Mouse (Mus musculus): ENCODE data around the gene Cenpn. TPM values are rescaled to one million over a fixed set of nuclear protein-coding genes. Genes with fewer than 3 reads are reported as not detected.

Cenpn gene
- total RNA-seq (2021) = under 1 TPM; 0.37 to 0.89 TPM
- 0.74 and 1.3 TPM in 2 replicates for polyA plus RNA-seq (2012; rRNA removed)
- long read RNA-seq = 0 reads

DNA sequence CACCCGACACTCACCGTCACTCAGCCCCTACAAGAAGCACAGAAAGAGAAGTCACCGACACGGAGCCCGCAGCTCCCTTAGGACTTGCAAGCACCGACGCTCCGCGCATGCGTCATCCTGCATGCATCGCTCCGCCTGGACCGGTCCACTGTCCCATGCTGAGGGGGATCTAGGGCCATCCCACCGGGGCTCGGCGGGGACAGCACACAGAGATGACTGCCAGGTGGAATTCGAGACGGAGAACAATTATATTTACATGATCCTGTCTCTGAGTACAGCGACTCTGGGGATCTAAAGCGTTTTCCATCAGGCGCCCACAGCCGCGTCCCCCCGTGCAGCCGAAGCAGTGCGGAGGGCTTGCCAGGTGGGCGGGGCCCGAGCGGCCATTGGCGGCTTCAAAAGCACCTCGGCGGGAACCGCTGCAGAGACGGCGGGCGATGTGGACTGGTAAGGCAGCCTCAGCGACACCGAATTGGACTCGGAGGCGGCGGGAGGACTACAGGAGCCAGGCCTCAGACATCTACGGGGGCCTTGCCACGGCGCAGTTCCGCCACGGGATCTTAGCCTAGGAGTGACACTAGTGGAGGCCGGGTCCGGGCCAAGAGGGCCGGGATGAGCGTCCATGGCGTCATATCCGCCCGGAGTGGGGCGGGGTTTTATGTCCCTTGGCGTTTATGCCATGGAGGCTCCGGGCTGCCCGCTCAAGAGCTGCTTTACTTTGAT lies at the start of gene Cenpn, which contains the start of gene Cmc2:
TSS of gene Cenpn (plus strand) at position 394 of the 723 bp plus-strand sequence.
TSS of gene Cmc2 (minus strand) at position 119 of the 723 bp plus-strand sequence.
- peak within 1 kb of the TSS; percentile 89 for H3K4me3 ChIP-seq
- WGBS = under 1% methylated on average over 57 of the region's 57 CpGs
- no peaks in the 10 kb centered on the region for H3K36me3 ChIP-seq (ENCODE audit: control insufficient read depth, insufficient read depth, low read length)
- peaks cover 3% of the 10 kb centered on the region for H3K4me1 ChIP-seq (ENCODE audit: control insufficient read depth, insufficient read depth, low read length)
- H3K27ac ChIP-seq = peak within 1 kb of the TSS; percentile 92
- H3K79me2 ChIP-seq (replicated peaks; ENCODE audit: control insufficient read depth, insufficient read depth, low read length) = 0 out of 2 replicates have a peak, but pooled peaks cover 1% of the 10 kb centered on the region
- intact Hi-C loops (cut with DNase I) = loop anchor here (1.0 to 5.0 kb wide), 4 partner anchors 22 to 236 kb away; partner anchors contain the start of genes Atmin, Gan and Gcsh
- DNase-seq = peak; percentile 94
- H3K9ac ChIP-seq (ENCODE audit: low read depth, low read length) = peak within 1 kb of the TSS; percentile 77
- H3K27me3 ChIP-seq (ENCODE audit: control insufficient read depth, insufficient read depth, low read length) = no peaks in the 10 kb centered on the region
- TF ChIP-seq CTCF (IDR thresholded peaks at IDR 0.05) (peak; percentile 7; the same call in 1 of the 2 replicates), POLR2A (IDR thresholded peaks at IDR 0.05; ENCODE audit: insufficient read depth, low read depth, low read length) (peak; percentile 99), EP300 (IDR thresholded peaks at IDR 0.05; ENCODE audit: insufficient read depth, low read depth, low read length) (peak; percentile 35; the same call in 1 of the 2 replicates)

DNA sequence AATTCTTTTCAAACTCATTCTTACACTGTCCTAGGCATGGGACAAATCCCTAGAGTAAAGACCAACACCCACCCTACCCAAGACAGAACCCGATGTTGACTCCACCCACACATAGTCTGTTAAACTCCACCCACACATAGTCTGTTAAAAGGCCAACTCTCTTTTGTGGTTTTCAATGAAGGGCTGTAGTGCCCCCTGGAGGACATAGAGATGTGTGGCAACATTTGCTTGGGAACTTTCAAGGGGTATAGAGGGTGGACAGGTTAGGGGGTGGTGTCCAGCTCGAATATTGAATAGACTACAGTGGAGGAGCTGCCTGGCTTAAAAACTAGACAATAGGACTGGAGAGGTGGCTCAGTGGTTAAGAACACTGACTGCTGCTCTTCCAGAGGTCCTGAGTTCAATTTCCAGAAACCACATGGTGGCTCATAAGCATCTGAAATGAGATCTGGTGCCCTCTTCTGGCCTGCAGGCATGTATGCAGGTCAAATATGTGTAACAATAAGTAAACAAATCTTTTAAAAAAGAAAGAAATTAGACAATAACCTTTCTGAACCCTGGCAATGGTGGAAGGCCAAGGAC lies 48.7 kb upstream of the Cenpn start:
- no peak for DNase-seq
- no peak for TF ChIP-seq POLR2A (IDR thresholded peaks at IDR 0.05; ENCODE audit: insufficient read depth, low read depth, low read length)
- no peak for TF ChIP-seq EP300 (IDR thresholded peaks at IDR 0.05; ENCODE audit: insufficient read depth, low read depth, low read length)
- TF ChIP-seq CTCF (IDR thresholded peaks at IDR 0.05) = peak; percentile 70
- no peak overlapping the region for H3K27ac ChIP-seq
- no peaks in the 10 kb centered on the region for H3K79me2 ChIP-seq (replicated peaks; ENCODE audit: control insufficient read depth, insufficient read depth, low read length)
- no peaks in the 10 kb centered on the region for H3K27me3 ChIP-seq (ENCODE audit: control insufficient read depth, insufficient read depth, low read length)
- intact Hi-C loops (cut with DNase I) = loop anchor here (2.0 to 10.0 kb wide), 2 partner anchors 118 to 392 kb away; no protein-coding TSS in a partner anchor
- no peak overlapping the region for H3K9ac ChIP-seq (ENCODE audit: low read depth, low read length)
- H3K4me3 ChIP-seq = no peak overlapping the region
- peaks cover 1% of the 10 kb centered on the region; the same call in 1 of the 2 replicates for H3K4me1 ChIP-seq (ENCODE audit: control insufficient read depth, insufficient read depth, low read length)
- WGBS = 52% methylated on average over 2 of the region's 2 CpGs
- H3K36me3 ChIP-seq (ENCODE audit: control insufficient read depth, insufficient read depth, low read length) = no peaks in the 10 kb centered on the region

DNA sequence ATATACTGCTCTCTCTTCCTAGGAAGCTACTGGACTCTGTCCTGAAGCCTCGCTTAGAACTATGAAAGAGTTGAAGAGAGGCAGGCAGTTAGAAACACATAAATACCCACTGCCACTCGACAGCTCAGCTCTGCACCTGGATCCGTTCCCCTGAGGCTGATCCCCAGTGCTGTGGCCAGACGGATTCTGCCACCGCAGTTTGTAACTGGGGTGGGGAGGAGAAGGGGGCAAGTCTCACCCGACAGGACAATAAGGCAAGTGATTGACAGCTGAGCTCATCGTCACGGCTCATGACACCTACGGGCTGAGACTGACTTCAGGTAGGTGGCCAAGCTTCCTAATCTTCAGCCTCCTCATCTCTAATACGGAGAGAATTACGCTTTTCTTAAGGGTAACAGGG lies 47.9 kb upstream of the Cenpn start:
- Histone ChIP-seq H3K9ac (ENCODE audit: low read depth, low read length) (no peak overlapping the region), H3K79me2 (replicated peaks; ENCODE audit: control insufficient read depth, insufficient read depth, low read length) (no peaks in the 10 kb centered on the region), H3K27me3 (ENCODE audit: control insufficient read depth, insufficient read depth, low read length) (no peaks in the 10 kb centered on the region), H3K4me3 (no peak overlapping the region), H3K36me3 (ENCODE audit: control insufficient read depth, insufficient read depth, low read length) (no peaks in the 10 kb centered on the region), H3K4me1 (ENCODE audit: control insufficient read depth, insufficient read depth, low read length) (peaks cover under 1% of the 10 kb centered on the region; the same call in 1 of the 2 replicates), H3K27ac (no peak overlapping the region)
- WGBS = 75% methylated on average over 11 of the region's 11 CpGs
- intact Hi-C loops (cut with DNase I) = loop anchor here (2.0 to 10.0 kb wide), 2 partner anchors 119 to 393 kb away; no protein-coding TSS in a partner anchor
- TF ChIP-seq CTCF (IDR thresholded peaks at IDR 0.05) (no peak), EP300 (IDR thresholded peaks at IDR 0.05; ENCODE audit: insufficient read depth, low read depth, low read length) (no peak), POLR2A (IDR thresholded peaks at IDR 0.05; ENCODE audit: insufficient read depth, low read depth, low read length) (no peak)
- DNase-seq = no peak

DNA sequence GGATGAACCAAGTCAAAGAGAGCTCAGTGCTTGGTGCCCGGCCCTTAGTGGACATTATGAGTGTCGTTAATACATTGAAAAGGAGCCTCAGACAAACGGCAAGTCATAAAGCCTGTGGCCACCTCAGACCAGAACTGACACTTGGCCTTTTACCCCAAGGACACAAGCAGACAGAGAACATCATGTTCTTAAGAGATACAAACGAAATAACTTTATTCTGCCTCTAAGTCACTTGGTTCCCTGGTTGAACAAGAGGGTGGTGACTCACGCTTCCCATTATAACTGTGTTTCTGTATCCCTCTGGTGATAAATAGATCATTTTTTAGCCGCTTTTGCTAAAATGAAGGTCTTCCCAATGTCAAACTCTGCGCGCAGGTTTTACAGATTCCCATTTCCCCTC lies 47.5 kb upstream of the Cenpn start:
- intact Hi-C loops (cut with DNase I) = loop anchor here (2.0 to 10.0 kb wide), 2 partner anchors 119 to 393 kb away; no protein-coding TSS in a partner anchor
- Histone ChIP-seq H3K4me1 (ENCODE audit: control insufficient read depth, insufficient read depth, low read length) (no peaks in the 10 kb centered on the region), H3K9ac (ENCODE audit: low read depth, low read length) (no peak overlapping the region), H3K27ac (no peak overlapping the region), H3K4me3 (no peak overlapping the region), H3K79me2 (replicated peaks; ENCODE audit: control insufficient read depth, insufficient read depth, low read length) (no peaks in the 10 kb centered on the region), H3K27me3 (ENCODE audit: control insufficient read depth, insufficient read depth, low read length) (no peaks in the 10 kb centered on the region), H3K36me3 (ENCODE audit: control insufficient read depth, insufficient read depth, low read length) (no peaks in the 10 kb centered on the region)
- WGBS = 80% methylated on average over 8 of the region's 8 CpGs
- no peak for TF ChIP-seq EP300 (IDR thresholded peaks at IDR 0.05; ENCODE audit: insufficient read depth, low read depth, low read length)
- TF ChIP-seq POLR2A (IDR thresholded peaks at IDR 0.05; ENCODE audit: insufficient read depth, low read depth, low read length) = no peak
- TF ChIP-seq CTCF (IDR thresholded peaks at IDR 0.05) = no peak
- DNase-seq = no peak

DNA sequence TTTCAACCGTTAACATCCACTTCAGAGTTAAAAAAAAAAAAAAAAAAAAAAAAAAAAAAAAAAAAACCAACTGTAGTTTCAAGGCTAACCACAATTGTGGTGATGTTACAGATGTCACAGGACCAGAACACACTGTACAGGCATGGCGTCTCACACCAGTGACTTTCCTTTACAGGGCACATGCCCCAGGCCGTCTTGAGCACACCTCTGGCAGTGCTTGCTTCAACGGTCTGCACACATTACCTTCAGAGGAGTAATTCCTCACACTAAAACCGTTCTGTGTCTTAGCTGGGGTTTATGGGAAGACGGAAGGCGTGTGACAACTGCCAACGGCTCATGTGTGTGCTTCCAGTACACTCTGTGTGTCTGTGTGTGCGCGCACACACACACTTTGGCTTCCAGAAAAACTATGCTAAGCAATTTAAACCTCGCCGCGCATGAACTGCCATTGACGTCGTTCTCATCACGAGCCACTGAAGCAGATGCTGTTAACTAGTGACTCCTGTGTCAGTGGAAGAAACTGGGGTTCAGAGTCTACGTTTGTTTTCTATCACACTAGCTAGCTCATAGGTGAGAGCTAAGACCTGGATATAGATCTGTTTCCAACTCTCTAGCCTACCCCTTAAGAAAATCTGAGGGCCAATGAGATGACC lies 45.6 kb upstream of the Cenpn start:
- no peak overlapping the region for H3K4me3 ChIP-seq
- H3K9ac ChIP-seq (ENCODE audit: low read depth, low read length) = no peak overlapping the region
- intact Hi-C loops (cut with DNase I) = loop anchor here (10.0 kb wide), 1 partner anchor 121 kb away; no protein-coding TSS in a partner anchor
- no peak for DNase-seq
- no peak overlapping the region for H3K27ac ChIP-seq
- no peaks in the 10 kb centered on the region for H3K27me3 ChIP-seq (ENCODE audit: control insufficient read depth, insufficient read depth, low read length)
- no peaks in the 10 kb centered on the region for H3K36me3 ChIP-seq (ENCODE audit: control insufficient read depth, insufficient read depth, low read length)
- 83% methylated on average over 17 of the region's 17 CpGs for WGBS
- TF ChIP-seq CTCF (IDR thresholded peaks at IDR 0.05) (no peak), POLR2A (IDR thresholded peaks at IDR 0.05; ENCODE audit: insufficient read depth, low read depth, low read length) (no peak), EP300 (IDR thresholded peaks at IDR 0.05; ENCODE audit: insufficient read depth, low read depth, low read length) (no peak)
- H3K79me2 ChIP-seq (replicated peaks; ENCODE audit: control insufficient read depth, insufficient read depth, low read length) = no peaks in the 10 kb centered on the region
- no peaks in the 10 kb centered on the region for H3K4me1 ChIP-seq (ENCODE audit: control insufficient read depth, insufficient read depth, low read length)

All from heart, adult 2 months (tissue).